ENCODE assay signal across 8 mouse cellular contexts in the genomic region with DNA sequence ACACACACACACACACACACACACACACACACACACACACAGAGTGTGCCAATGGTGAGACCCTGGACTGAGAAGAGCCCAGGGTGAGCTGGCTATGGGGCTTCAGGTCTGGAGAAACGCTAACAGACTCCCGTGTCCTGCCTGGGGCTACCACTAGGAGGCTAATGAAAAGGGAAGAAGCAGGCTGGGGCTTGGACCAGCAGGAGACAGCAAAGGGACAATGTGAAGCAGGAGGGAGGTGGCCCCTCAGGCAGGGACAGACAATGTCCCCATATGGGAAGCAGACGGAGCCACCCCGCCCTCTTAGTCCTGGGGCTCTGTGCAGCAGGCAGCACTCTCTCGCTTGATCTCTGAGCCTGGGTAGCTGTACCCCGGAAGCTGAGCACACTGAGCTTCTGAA.
DNase-seq lines count a peak whose midpoint lies in the region; ATAC-seq lines count a peak whose summit lies in the region.

No protein-coding gene starts in this region.

- H3K36me3 ChIP-seq in forebrain, embryonic 11.5 days (ENCODE audit: control insufficient read depth, insufficient read depth, low read length) = no peaks in the 10 kb centered on the region
- no peaks in the 10 kb centered on the region for H3K36me3 ChIP-seq in kidney, embryonic 15.5 days
- no peaks in the 10 kb centered on the region for H3K36me3 ChIP-seq in neural tube, embryonic 11.5 days (ENCODE audit: control insufficient read depth, insufficient read depth, low read length)

- DNase-seq in heart, adult 8-10 months (ENCODE audit: low spot score) = peak; percentile 4
- DNase-seq in heart, adult 9 months (ENCODE audit: low spot score in 2 of 2) = no peak
- DNase-seq in 416B (ENCODE audit: low read depth) = peak; percentile 29
- peak; percentile 19 for DNase-seq in adrenal gland, postnatal 25 days
- DNase-seq in forebrain, embryonic 11.5 days (ENCODE audit: low spot score) = peak; percentile 79
- DNase-seq in neural tube, embryonic 11.5 days (ENCODE audit: low spot score) = peak; percentile 72
- no peak for DNase-seq in right cerebral cortex, postnatal 4 days

- H3K4me2 ChIP-seq in forebrain, embryonic 11.5 days (ENCODE audit: low read depth, low read length, severe bottlenecking) = no peak overlapping the region
- peak overlapping the region; percentile 20; the same call in 1 of the 2 replicates for H3K4me2 ChIP-seq in kidney, embryonic 15.5 days
- H3K4me2 ChIP-seq in neural tube, embryonic 11.5 days (ENCODE audit: low read depth) = no peak overlapping the region

- peak; percentile 44; the same call in 1 of the 2 replicates for ATAC-seq in forebrain, embryonic 11.5 days (replicated peaks; ENCODE audit: low FRiP score)
- peak; percentile 63; the same call in 1 of the 2 replicates for ATAC-seq in kidney, embryonic 15.5 days (replicated peaks; ENCODE audit: low FRiP score)
- ATAC-seq in neural tube, embryonic 11.5 days (ENCODE audit: insufficient read depth, low FRiP score, low TSS enrichment) = peak; percentile 55; the same call in 1 of the 2 replicates

- no peak overlapping the region for H3K27ac ChIP-seq in forebrain, embryonic 11.5 days (ENCODE audit: low read depth, low read length)
- H3K27ac ChIP-seq in kidney, embryonic 15.5 days = 0 out of 2 replicates have a peak overlapping the region, but pooled peaks have one; percentile 22
- no peak overlapping the region for H3K27ac ChIP-seq in neural tube, embryonic 11.5 days (ENCODE audit: low read depth, low read length)

- no peak overlapping the region for H3K9ac ChIP-seq in forebrain, embryonic 11.5 days (ENCODE audit: low read length)
- H3K9ac ChIP-seq in kidney, embryonic 15.5 days = no peak overlapping the region
- no peak overlapping the region for H3K9ac ChIP-seq in neural tube, embryonic 11.5 days (ENCODE audit: low read length)

- WGBS in forebrain, embryonic 11.5 days = under 1% methylated on average over 6 of the region's 6 CpGs
- 3% methylated on average over 6 of the region's 6 CpGs for WGBS in kidney, embryonic 15.5 days
- WGBS in neural tube, embryonic 11.5 days = 1% methylated on average over 6 of the region's 6 CpGs

- H3K4me3 ChIP-seq in forebrain, embryonic 11.5 days (ENCODE audit: low read depth, low read length) = no peak overlapping the region
- no peak overlapping the region for H3K4me3 ChIP-seq in kidney, embryonic 15.5 days (replicated peaks)
- no peak overlapping the region for H3K4me3 ChIP-seq in neural tube, embryonic 11.5 days (ENCODE audit: low read depth, low read length)

- H3K4me1 ChIP-seq in forebrain, embryonic 11.5 days (replicated peaks; ENCODE audit: control insufficient read depth, insufficient read depth, low read length) = no peaks in the 10 kb centered on the region
- H3K4me1 ChIP-seq in kidney, embryonic 15.5 days = peaks cover 32% of the 10 kb centered on the region
- H3K4me1 ChIP-seq in neural tube, embryonic 11.5 days (ENCODE audit: control insufficient read depth, insufficient read depth, low read length) = peaks cover 3% of the 10 kb centered on the region; the same call in 1 of the 2 replicates

- no peaks in the 10 kb centered on the region for H3K9me3 ChIP-seq in forebrain, embryonic 11.5 days (ENCODE audit: control insufficient read depth, low read length)
- H3K9me3 ChIP-seq in kidney, embryonic 15.5 days (replicated peaks) = no peaks in the 10 kb centered on the region
- no peaks in the 10 kb centered on the region for H3K9me3 ChIP-seq in neural tube, embryonic 11.5 days (ENCODE audit: control insufficient read depth, low read length)

- H3K27me3 ChIP-seq in forebrain, embryonic 11.5 days (ENCODE audit: control insufficient read depth, insufficient read depth, low read length) = peaks cover 8% of the 10 kb centered on the region
- peaks cover 52% of the 10 kb centered on the region for H3K27me3 ChIP-seq in kidney, embryonic 15.5 days
- H3K27me3 ChIP-seq in neural tube, embryonic 11.5 days (ENCODE audit: control insufficient read depth, insufficient read depth, low read length) = peaks cover 14% of the 10 kb centered on the region; the same call in 1 of the 2 replicates

Comparison
In these comparisons a context has a peak if more than half of its experiments do, and no peak if none do; other contexts are left out.
1. DNase-seq: peak in heart, adult 8-10 months (single experiment), 416B (single experiment), adrenal gland, postnatal 25 days (single experiment), forebrain, embryonic 11.5 days (single experiment) and neural tube, embryonic 11.5 days (single experiment); none in heart, adult 9 months (0 of 2) and right cerebral cortex, postnatal 4 days (single experiment).
2. Peak in every context shown above with its lines, with median percentiles within 50 percentile points of each other: ATAC-seq.